Mouse (Mus musculus): ENCODE measurements around the gene Stat4. TPM values are rescaled to one million over a fixed set of nuclear protein-coding genes. Genes with fewer than 3 reads are reported as not detected.

The Stat4 gene
- total RNA-seq (2022) = under 1 TPM in 2 of 4 experiments, not detected in 2; 0.28 to 0.35 TPM

GRCm38 (mm10) chr1:51986848-51987247, at the start of gene Stat4:
Gene Stat4 (plus strand): TSS chr1:51987148.
- no peak for DNase-seq (ENCODE audit: low spot score)

- no peak for DNase-seq (ENCODE audit: low spot score)
Observed at GRCm38 (mm10) chr1:51938357-51938756, 48.6 kb upstream of the Stat4 start.

- peak; percentile 38 for DNase-seq (ENCODE audit: low spot score)
Observed at GRCm38 (mm10) chr1:51944755-51945154, 42.2 kb upstream of the Stat4 start.

- DNase-seq (ENCODE audit: low spot score) = no peak
Observed at GRCm38 (mm10) chr1:51947116-51947515, 39.8 kb upstream of the Stat4 start.

GRCm38 (mm10) chr1:51964647-51965046, 22.3 kb upstream of the Stat4 start:
- DNase-seq (ENCODE audit: low spot score) = no peak

GRCm38 (mm10) chr1:51968994-51969393, 18.0 kb upstream of the Stat4 start:
- no peak for DNase-seq (ENCODE audit: low spot score)

GRCm38 (mm10) chr1:51970182-51970581, 16.8 kb upstream of the Stat4 start:
- DNase-seq (ENCODE audit: low spot score) = no peak

- no peak for DNase-seq (ENCODE audit: low spot score)
Observed at GRCm38 (mm10) chr1:51975589-51975988, 11.4 kb upstream of the Stat4 start.

GRCm38 (mm10) chr1:51979048-51979447, 7.9 kb upstream of the Stat4 start:
- DNase-seq (ENCODE audit: low spot score) = no peak

- DNase-seq (ENCODE audit: low spot score) = no peak
Observed at GRCm38 (mm10) chr1:51991983-51992609, 5.1 kb downstream of the Stat4 start.

GRCm38 (mm10) chr1:51996056-51996455, 9.1 kb downstream of the Stat4 start:
- DNase-seq (ENCODE audit: low spot score) = no peak

- DNase-seq (ENCODE audit: low spot score) = peak; percentile 13
Observed at GRCm38 (mm10) chr1:51996751-51997659, 10.1 kb downstream of the Stat4 start.

GRCm38 (mm10) chr1:51998542-51998941, 11.6 kb downstream of the Stat4 start:
- peak; percentile 28 for DNase-seq (ENCODE audit: low spot score)

GRCm38 (mm10) chr1:52004096-52004495, 17.1 kb downstream of the Stat4 start:
- peak; percentile 63 for DNase-seq (ENCODE audit: low spot score)

GRCm38 (mm10) chr1:52008443-52008842, 21.5 kb downstream of the Stat4 start:
- DNase-seq (ENCODE audit: low spot score) = no peak

- no peak for DNase-seq (ENCODE audit: low spot score)
Observed at GRCm38 (mm10) chr1:52008947-52009346, 22.0 kb downstream of the Stat4 start.

- DNase-seq (ENCODE audit: low spot score) = no peak
Observed at GRCm38 (mm10) chr1:52010741-52011140, 23.8 kb downstream of the Stat4 start.

- DNase-seq (ENCODE audit: low spot score) = no peak
Observed at GRCm38 (mm10) chr1:52011227-52011626, 24.3 kb downstream of the Stat4 start.

GRCm38 (mm10) chr1:52012231-52012630, 25.3 kb downstream of the Stat4 start:
- no peak for DNase-seq (ENCODE audit: low spot score)

GRCm38 (mm10) chr1:52012757-52013156, 25.8 kb downstream of the Stat4 start:
- no peak for DNase-seq (ENCODE audit: low spot score)

- DNase-seq (ENCODE audit: low spot score) = no peak
Observed at GRCm38 (mm10) chr1:52019621-52020020, 32.7 kb downstream of the Stat4 start.

- DNase-seq (ENCODE audit: low spot score) = no peak
Observed at GRCm38 (mm10) chr1:52021936-52022725, 35.2 kb downstream of the Stat4 start.

Data from heart, adult 8-10 months (tissue).